Mouse (Mus musculus) forelimb bud, embryonic 11.5 days (tissue): ENCODE measurements around the gene Arhgef3.
A peak's percentile ranks its signal among the peaks of the same experiment; 100 is the strongest.
"Not testable (repeated sequence)": the region's sequence is repeated elsewhere in the genome, so short reads cannot be mapped to it uniquely, and the experiment has no call there.

Source experiments
- DNase-seq: peaks from one replicate; pipeline ENCODE4 v3.0.0-alpha.2; 2012; ENCODE audit warnings: low read depth, low spot score

Gene Arhgef3

GRCm38 (mm10) chr14:27192450-27192849, 77.8 kb downstream of the Arhgef3 start:
- DNase-seq = no peak

DNA sequence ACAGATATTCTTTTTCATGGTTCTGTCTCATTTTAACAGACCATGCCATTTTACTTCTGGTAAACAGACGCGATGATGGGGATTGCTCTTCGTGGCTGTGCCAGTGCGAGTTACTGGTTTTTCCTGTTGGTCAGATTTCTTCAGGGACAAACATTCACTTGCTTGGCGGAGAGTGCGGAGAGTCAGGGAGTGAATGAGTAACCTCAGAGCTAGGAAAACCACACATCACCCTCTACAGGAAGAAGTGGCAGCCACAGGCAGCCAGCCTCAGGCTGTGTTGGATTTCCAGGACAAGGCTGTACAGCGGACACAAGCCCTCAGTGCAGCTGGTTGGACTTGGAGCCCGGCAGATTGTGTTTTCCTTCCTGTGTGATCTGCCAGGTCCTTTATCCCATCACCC, 82.3 kb downstream of the Arhgef3 start:
- no peak for DNase-seq

GRCm38 (mm10) chr14:27198490-27199089, 83.9 kb downstream of the Arhgef3 start:
- no peak for DNase-seq

- no peak for DNase-seq
These were observed 84.4 kb downstream of the Arhgef3 start for GRCm38 (mm10) chr14:27199119-27199518.

- no peak for DNase-seq
These were observed 85.2 kb downstream of the Arhgef3 start for GRCm38 (mm10) chr14:27199870-27200269.

DNA sequence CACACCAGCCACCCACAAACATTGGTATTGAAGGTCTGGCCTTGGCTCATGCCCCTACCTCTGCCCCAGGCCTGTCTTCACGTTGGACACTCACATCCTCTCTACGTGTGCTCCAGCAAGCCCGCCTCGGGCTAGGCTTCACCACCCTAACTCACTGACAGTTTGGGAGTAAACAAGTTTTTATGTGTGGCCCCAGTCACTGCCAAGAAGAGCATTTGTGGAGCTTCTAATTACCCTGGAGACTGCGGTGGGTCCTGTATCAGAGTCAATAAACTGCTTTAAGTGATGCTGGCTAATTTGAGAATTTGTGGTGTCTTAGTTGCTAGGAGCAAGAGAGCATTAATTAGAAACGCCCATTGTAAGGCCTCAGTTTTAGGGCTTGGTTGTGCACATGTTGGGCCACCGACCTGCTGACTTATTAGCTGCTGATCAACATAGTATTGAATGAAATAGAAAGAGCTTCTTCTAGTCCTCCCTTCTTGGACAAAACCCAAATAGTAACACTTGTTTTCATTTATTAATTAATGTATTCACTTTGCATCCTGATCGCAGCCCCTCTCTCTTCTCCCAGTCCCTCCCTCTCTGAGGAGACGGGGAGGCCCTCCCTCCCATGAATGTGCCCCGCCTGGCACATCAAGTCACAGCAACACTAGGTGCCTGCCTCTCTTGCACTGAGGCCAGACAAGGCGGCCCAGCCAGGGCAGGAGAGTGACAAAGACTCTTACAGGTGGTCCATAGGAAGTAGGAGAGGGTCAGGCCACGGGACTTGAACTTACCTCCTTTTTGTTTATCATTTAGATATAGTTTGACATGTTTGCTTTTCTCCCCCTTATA, 86.3 kb downstream of the Arhgef3 start:
- DNase-seq = no peak

DNA sequence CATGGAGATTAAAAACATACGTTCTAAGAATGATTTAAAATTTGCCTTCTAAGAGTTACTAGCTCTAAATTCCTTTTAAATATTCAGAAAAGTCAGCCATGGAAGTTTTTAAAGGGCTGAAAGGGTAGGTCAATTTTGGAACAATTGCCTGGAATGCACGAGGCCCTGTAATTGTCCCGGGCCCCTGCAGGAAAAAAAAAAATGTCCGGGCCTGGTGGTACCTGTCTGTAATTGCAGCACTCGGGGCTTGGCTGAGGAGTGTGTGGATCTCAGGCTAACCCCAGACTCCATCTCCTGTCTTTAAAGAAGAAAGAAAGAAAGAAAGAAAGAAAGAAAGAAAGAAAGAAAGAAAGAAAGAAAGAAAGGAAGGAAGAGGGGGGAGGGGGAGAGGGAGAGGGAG, 87.1 kb downstream of the Arhgef3 start:
- peak; percentile 18 for DNase-seq

DNA sequence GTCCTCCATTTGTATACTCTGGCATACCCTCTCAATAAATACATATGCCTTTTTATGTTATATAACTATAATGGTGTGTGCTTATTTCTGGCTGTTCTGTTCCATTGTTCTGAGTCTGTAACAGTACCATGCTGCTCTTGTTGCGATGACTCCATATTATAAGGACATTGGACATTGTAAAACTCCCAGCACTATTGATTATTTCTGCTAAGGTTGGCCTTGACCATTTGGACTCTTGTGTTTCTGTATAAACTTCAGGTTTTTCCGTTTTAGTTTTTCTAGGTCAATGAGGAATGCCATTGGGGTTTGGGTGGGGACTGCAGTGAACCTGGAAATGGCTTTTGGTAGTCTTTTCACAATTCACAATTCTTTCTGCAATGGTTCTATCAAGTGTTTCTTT, 90.0 kb downstream of the Arhgef3 start:
- DNase-seq = no peak

DNA sequence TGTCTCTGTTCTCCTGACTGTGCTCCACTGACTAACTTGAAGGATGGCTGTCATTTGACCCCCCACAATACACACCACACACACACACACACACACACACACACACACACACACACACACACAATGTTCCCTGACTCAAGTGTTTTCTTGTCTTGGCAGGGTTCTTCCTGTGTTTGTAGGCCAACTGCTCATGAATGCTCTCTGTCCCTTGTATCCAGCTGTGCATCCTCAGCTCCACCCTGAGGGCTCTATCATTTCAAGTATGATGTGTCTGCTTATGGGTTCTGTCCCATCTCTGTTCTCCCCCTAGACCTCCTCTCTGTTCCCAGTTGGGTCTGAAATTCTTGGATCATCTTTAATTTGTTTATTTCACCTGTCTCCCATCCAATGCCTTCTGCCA, 91.7 kb downstream of the Arhgef3 start:
- DNase-seq = no peak

GRCm38 (mm10) chr14:27209542-27209941, 94.8 kb downstream of the Arhgef3 start:
- DNase-seq = no peak

GRCm38 (mm10) chr14:27210801-27211200, 96.1 kb downstream of the Arhgef3 start:
- not testable (repeated sequence) for DNase-seq

DNA sequence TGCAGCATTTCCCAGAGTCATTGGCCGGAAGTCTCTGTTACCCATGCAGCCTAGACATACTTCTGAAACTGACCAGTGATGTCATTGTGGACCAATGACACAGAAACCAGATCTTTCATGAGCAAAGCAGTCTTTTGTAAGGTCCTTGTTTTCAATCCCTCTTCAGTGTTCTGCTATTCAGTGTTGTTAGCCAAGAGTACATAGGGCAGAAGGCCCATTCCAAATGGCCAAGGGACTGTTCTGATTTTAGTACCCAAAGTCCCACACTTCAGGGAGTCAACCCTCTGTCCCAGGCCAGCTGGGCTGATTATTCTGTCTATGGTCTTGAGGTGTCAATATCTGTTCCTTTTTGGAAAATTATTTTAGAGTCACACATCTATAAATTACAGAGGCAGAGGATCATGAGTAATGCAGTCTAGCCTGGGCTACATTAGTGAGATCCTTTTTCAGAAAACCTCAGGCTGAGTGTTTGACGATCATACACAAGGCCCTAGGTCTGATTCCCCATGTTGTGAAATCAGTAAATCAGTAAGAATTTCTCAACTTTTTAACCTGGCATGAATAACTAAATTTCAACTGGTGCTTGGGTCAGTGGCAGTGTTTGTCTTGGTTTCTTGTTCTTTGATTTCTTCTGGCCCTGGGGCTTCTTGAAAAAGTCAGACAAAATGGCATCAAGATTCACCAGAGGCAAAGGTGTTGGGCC, 97.2 kb downstream of the Arhgef3 start:
- no peak for DNase-seq

- no peak for DNase-seq
These were observed 99.5 kb downstream of the Arhgef3 start for GRCm38 (mm10) chr14:27214232-27214631.

- DNase-seq = no peak
These were observed 105.0 kb downstream of the Arhgef3 start for GRCm38 (mm10) chr14:27219668-27220067.

- no peak for DNase-seq
These were observed 105.6 kb downstream of the Arhgef3 start for GRCm38 (mm10) chr14:27220297-27220696.

DNA sequence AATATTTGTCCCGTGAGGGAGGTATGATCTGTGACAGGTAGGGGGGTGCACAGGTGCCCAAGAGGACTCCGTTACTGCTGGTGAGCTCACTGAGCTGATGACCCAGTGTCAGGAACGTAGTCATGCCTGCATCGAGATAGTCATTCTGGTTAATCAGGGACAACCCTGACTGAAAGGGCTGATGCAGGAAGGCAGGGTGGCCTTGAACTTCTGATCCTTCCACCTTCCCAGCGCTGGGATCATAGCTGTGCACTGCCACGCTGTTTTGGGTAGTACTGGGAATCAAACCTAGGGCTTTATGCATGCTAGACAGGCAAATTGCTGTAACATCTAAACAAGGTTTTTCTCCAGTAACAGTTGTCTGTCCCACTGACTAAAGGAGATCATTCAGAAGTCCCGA, 109.9 kb downstream of the Arhgef3 start:
- DNase-seq = no peak

- no peak for DNase-seq
These were observed 111.6 kb downstream of the Arhgef3 start for GRCm38 (mm10) chr14:27226288-27226687.

GRCm38 (mm10) chr14:27228288-27228687, 113.6 kb downstream of the Arhgef3 start:
- no peak for DNase-seq

DNA sequence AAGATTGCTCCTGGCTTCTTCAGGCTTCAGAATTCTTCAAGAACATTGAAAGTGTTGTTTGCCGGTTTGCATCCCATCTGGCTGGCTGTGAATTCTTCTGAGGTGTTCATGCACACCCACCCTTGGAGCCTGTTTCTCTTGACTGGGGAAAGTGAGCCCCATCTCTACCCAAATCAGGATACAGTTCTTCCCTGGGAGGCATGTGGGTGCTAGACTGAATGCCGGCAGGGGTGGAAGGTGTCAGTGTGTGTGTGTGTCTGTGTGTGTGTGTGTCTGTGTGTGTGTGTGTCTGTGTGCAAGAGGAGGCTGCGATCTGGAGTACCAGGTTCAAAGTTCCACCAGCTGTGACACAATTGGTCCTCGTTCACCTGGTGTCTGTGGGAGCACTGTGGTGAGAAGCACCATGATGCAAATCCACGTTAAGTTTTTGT, 114.3 kb downstream of the Arhgef3 start:
- no peak for DNase-seq

DNA sequence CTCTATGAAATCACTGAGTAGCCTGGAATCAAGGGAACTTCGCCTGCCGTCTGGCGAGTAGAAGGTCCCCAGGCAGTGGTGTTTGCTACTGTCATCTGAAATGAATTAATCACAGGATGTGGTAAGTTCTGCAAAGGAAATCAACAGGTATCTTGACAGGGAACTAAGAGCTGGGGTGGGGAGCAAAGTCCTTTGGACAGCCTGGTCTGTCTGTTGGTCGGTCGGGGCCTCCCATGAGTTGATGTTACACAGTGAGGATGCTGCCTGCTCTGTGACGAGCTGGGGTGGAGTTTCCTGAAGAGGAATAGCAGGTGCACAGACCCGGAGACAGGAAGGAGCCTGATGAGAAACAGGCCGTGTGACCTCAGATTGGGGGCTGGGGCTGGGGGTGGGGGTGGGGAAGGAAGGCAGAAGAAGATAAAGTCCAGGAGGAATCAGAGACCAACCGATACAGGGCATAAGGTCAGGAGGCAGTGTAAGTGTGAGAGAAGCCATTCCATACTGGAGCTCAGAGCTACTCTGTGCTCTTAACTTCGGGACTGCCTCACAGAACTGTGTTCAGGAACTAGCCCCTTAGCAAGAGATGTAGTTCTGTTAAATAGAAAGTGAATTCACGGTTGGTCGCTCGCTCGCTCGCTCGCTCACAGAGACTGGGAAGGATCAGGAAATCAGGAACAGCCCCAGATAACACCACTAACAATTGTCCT, 114.9 kb downstream of the Arhgef3 start:
- DNase-seq = no peak

DNA sequence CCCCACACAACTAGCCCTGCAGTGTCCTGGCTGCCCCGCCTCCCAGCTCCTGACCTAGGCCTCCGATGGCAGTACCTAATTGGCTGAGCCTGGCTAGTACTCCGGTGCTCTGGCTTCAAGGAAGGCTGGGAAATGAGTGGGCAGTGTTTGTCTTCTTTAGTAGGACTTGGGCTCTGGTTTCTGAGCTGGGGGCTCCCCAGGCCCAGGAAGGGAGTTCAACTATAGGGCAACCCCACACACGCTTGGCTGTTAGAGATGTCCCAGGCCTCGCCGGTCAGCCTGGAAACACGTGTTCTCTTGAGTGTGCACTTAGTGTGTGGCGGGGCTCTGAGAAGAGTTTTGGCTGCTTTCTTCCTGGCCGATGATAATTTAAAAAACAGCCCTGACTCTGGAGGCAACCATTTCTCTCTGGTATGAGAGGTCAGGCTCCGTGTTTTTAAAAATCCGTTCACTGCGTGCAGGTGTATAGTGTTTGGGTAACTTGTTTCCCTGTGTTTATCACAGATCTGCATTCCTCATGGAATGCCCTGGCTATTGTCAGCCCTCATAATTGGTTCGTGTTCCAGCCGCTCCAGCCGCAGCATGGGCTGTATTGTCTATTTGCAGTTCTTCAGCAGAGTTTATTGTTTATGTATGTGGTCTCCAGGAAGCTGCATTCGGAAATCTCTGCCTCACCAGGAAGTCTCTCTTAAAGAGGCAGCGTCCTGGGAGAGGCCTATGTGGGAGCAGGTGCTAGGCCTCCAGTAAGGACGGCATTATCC, 115.7 kb downstream of the Arhgef3 start:
- peak; percentile 26 for DNase-seq
